Mouse (Mus musculus): ENCODE data around the gene Gm6525. TPM values are rescaled to one million over a fixed set of nuclear protein-coding genes. Genes with fewer than 3 reads are reported as not detected.

Gene Gm6525
- polyA plus RNA-seq, 1 experiment from 2014 or later: 0.50 TPM

GRCm38 (mm10) chr3:84199516-84199915 lies 25.6 kb downstream of the Gm6525 start:
- Histone ChIP-seq H3K9me3 (ENCODE audit: control insufficient read depth, low read length) (no peaks in the 10 kb centered on the region), H3K4me2 (ENCODE audit: low read depth, low read length) (no peak overlapping the region), H3K27ac (replicated peaks; ENCODE audit: low read depth, low read length) (no peak overlapping the region), H3K9ac (ENCODE audit: low read depth, low read length) (no peak overlapping the region), H3K4me3 (ENCODE audit: low read depth, low read length) (no peak overlapping the region), H3K27me3 (replicated peaks; ENCODE audit: control insufficient read depth, insufficient read depth, low read length) (no peaks in the 10 kb centered on the region), H3K4me1 (ENCODE audit: control insufficient read depth, insufficient read depth, low read length) (no peaks in the 10 kb centered on the region), H3K36me3 (ENCODE audit: control insufficient read depth, insufficient read depth, low read length) (0 out of 2 replicates have a peak, but pooled peaks cover 14% of the 10 kb centered on the region)
- 94% methylated on average over 9 of the region's 9 CpGs for WGBS
- ATAC-seq (ENCODE audit: low read depth) (no peak), DNase-seq (ENCODE audit: low spot score) (no peak)

GRCm38 (mm10) chr3:84200559-84201420 lies 26.9 kb downstream of the Gm6525 start:
- Histone ChIP-seq H3K27me3 (replicated peaks; ENCODE audit: control insufficient read depth, insufficient read depth, low read length) (no peaks in the 10 kb centered on the region), H3K36me3 (ENCODE audit: control insufficient read depth, insufficient read depth, low read length) (0 out of 2 replicates have a peak, but pooled peaks cover 14% of the 10 kb centered on the region), H3K4me3 (ENCODE audit: low read depth, low read length) (no peak overlapping the region), H3K27ac (replicated peaks; ENCODE audit: low read depth, low read length) (no peak overlapping the region), H3K4me2 (ENCODE audit: low read depth, low read length) (no peak overlapping the region), H3K9ac (ENCODE audit: low read depth, low read length) (no peak overlapping the region), H3K4me1 (ENCODE audit: control insufficient read depth, insufficient read depth, low read length) (no peaks in the 10 kb centered on the region), H3K9me3 (ENCODE audit: control insufficient read depth, low read length) (no peaks in the 10 kb centered on the region)
- 65% methylated on average over 13 of the region's 13 CpGs for WGBS
- DNase-seq (ENCODE audit: low spot score) (peak; percentile 50), ATAC-seq (ENCODE audit: low read depth) (peak; percentile 68; the same call in 1 of the 2 replicates)

- H3K27ac ChIP-seq (replicated peaks; ENCODE audit: low read depth, low read length): no peak overlapping the region
- H3K27me3 ChIP-seq (replicated peaks; ENCODE audit: control insufficient read depth, insufficient read depth, low read length): no peaks in the 10 kb centered on the region
- no peak overlapping the region for H3K9ac ChIP-seq (ENCODE audit: low read depth, low read length)
- H3K4me1 ChIP-seq (ENCODE audit: control insufficient read depth, insufficient read depth, low read length): no peaks in the 10 kb centered on the region; the same call in 1 of the 2 replicates
- no peaks in the 10 kb centered on the region for H3K9me3 ChIP-seq (ENCODE audit: control insufficient read depth, low read length)
- peaks cover 17% of the 10 kb centered on the region; the same call in 1 of the 2 replicates for H3K36me3 ChIP-seq (ENCODE audit: control insufficient read depth, insufficient read depth, low read length)
- WGBS: 69% methylated on average over 5 of the region's 5 CpGs
- no peak overlapping the region for H3K4me2 ChIP-seq (ENCODE audit: low read depth, low read length)
- ATAC-seq (ENCODE audit: low read depth): no peak
- DNase-seq (ENCODE audit: low spot score): no peak
- H3K4me3 ChIP-seq (ENCODE audit: low read depth, low read length): no peak overlapping the region
Measured at GRCm38 (mm10) chr3:84204640-84205039, 30.7 kb downstream of the Gm6525 start.

GRCm38 (mm10) chr3:84205650-84206049 lies 31.7 kb downstream of the Gm6525 start:
- 76% methylated on average over 6 of the region's 6 CpGs for WGBS
- DNase-seq (ENCODE audit: low spot score): no peak
- Histone ChIP-seq H3K4me1 (ENCODE audit: control insufficient read depth, insufficient read depth, low read length) (no peaks in the 10 kb centered on the region; the same call in 1 of the 2 replicates), H3K9me3 (ENCODE audit: control insufficient read depth, low read length) (no peaks in the 10 kb centered on the region), H3K9ac (ENCODE audit: low read depth, low read length) (no peak overlapping the region), H3K4me3 (ENCODE audit: low read depth, low read length) (no peak overlapping the region), H3K27me3 (replicated peaks; ENCODE audit: control insufficient read depth, insufficient read depth, low read length) (no peaks in the 10 kb centered on the region), H3K4me2 (ENCODE audit: low read depth, low read length) (no peak overlapping the region), H3K36me3 (ENCODE audit: control insufficient read depth, insufficient read depth, low read length) (peaks cover 17% of the 10 kb centered on the region; the same call in 1 of the 2 replicates), H3K27ac (replicated peaks; ENCODE audit: low read depth, low read length) (no peak overlapping the region)
- ATAC-seq (ENCODE audit: low read depth): no peak

GRCm38 (mm10) chr3:84206106-84206505 lies 32.2 kb downstream of the Gm6525 start:
- H3K36me3 ChIP-seq (ENCODE audit: control insufficient read depth, insufficient read depth, low read length): peaks cover 17% of the 10 kb centered on the region; the same call in 1 of the 2 replicates
- no peak overlapping the region for H3K4me2 ChIP-seq (ENCODE audit: low read depth, low read length)
- H3K4me3 ChIP-seq (ENCODE audit: low read depth, low read length): no peak overlapping the region
- WGBS: 73% methylated on average over 3 of the region's 3 CpGs
- no peak overlapping the region for H3K27ac ChIP-seq (replicated peaks; ENCODE audit: low read depth, low read length)
- no peaks in the 10 kb centered on the region for H3K9me3 ChIP-seq (ENCODE audit: control insufficient read depth, low read length)
- no peak for ATAC-seq (ENCODE audit: low read depth)
- no peaks in the 10 kb centered on the region for H3K27me3 ChIP-seq (replicated peaks; ENCODE audit: control insufficient read depth, insufficient read depth, low read length)
- no peaks in the 10 kb centered on the region; the same call in 1 of the 2 replicates for H3K4me1 ChIP-seq (ENCODE audit: control insufficient read depth, insufficient read depth, low read length)
- no peak for DNase-seq (ENCODE audit: low spot score)
- H3K9ac ChIP-seq (ENCODE audit: low read depth, low read length): no peak overlapping the region

GRCm38 (mm10) chr3:84207366-84207765 lies 33.5 kb downstream of the Gm6525 start:
- ATAC-seq (ENCODE audit: low read depth): no peak
- 60% methylated on average over 2 of the region's 2 CpGs for WGBS
- no peak overlapping the region for H3K4me2 ChIP-seq (ENCODE audit: low read depth, low read length)

GRCm38 (mm10) chr3:84208475-84208874 lies 34.6 kb downstream of the Gm6525 start:
- ATAC-seq (ENCODE audit: low read depth) (no peak), DNase-seq (ENCODE audit: low spot score) (no peak)
- H3K36me3 ChIP-seq (ENCODE audit: control insufficient read depth, insufficient read depth, low read length): peaks cover 6% of the 10 kb centered on the region; the same call in 1 of the 2 replicates
- WGBS: 90% methylated on average over 7 of the region's 7 CpGs
- no peak overlapping the region for H3K4me3 ChIP-seq (ENCODE audit: low read depth, low read length)
- H3K4me1 ChIP-seq (ENCODE audit: control insufficient read depth, insufficient read depth, low read length): no peaks in the 10 kb centered on the region; the same call in 1 of the 2 replicates
- no peaks in the 10 kb centered on the region for H3K9me3 ChIP-seq (ENCODE audit: control insufficient read depth, low read length)
- H3K27ac ChIP-seq (replicated peaks; ENCODE audit: low read depth, low read length): no peak overlapping the region
- H3K4me2 ChIP-seq (ENCODE audit: low read depth, low read length): no peak overlapping the region
- no peaks in the 10 kb centered on the region for H3K27me3 ChIP-seq (replicated peaks; ENCODE audit: control insufficient read depth, insufficient read depth, low read length)
- no peak overlapping the region for H3K9ac ChIP-seq (ENCODE audit: low read depth, low read length)

More at GRCm38 (mm10) chr3:84207366-84207765, 33.5 kb downstream of the Gm6525 start:
- no peaks in the 10 kb centered on the region for H3K27me3 ChIP-seq (replicated peaks; ENCODE audit: control insufficient read depth, insufficient read depth, low read length)
- H3K36me3 ChIP-seq (ENCODE audit: control insufficient read depth, insufficient read depth, low read length): peaks cover 9% of the 10 kb centered on the region; the same call in 1 of the 2 replicates
- no peak overlapping the region for H3K4me3 ChIP-seq (ENCODE audit: low read depth, low read length)
- no peak for DNase-seq (ENCODE audit: low spot score)
- H3K9me3 ChIP-seq (ENCODE audit: control insufficient read depth, low read length): no peaks in the 10 kb centered on the region
- H3K27ac ChIP-seq (replicated peaks; ENCODE audit: low read depth, low read length): no peak overlapping the region
- H3K9ac ChIP-seq (ENCODE audit: low read depth, low read length): no peak overlapping the region
- no peaks in the 10 kb centered on the region; the same call in 1 of the 2 replicates for H3K4me1 ChIP-seq (ENCODE audit: control insufficient read depth, insufficient read depth, low read length)

GRCm38 (mm10) chr3:84208917-84209513 lies 35.1 kb downstream of the Gm6525 start:
- ATAC-seq (ENCODE audit: low read depth) (peak; percentile 64; the same call in 1 of the 2 replicates), DNase-seq (ENCODE audit: low spot score) (peak; percentile 79)
- Histone ChIP-seq H3K9ac (ENCODE audit: low read depth, low read length) (no peak overlapping the region), H3K27ac (replicated peaks; ENCODE audit: low read depth, low read length) (no peak overlapping the region), H3K9me3 (ENCODE audit: control insufficient read depth, low read length) (no peaks in the 10 kb centered on the region), H3K4me3 (ENCODE audit: low read depth, low read length) (no peak overlapping the region), H3K4me1 (ENCODE audit: control insufficient read depth, insufficient read depth, low read length) (no peaks in the 10 kb centered on the region; the same call in 1 of the 2 replicates), H3K27me3 (replicated peaks; ENCODE audit: control insufficient read depth, insufficient read depth, low read length) (no peaks in the 10 kb centered on the region), H3K36me3 (ENCODE audit: control insufficient read depth, insufficient read depth, low read length) (peaks cover 6% of the 10 kb centered on the region; the same call in 1 of the 2 replicates), H3K4me2 (ENCODE audit: low read depth, low read length) (no peak overlapping the region)
- 66% methylated on average over 7 of the region's 7 CpGs for WGBS

Data from embryonic facial prominence, embryonic 14.5 days (tissue).